Mouse (Mus musculus) heart, postnatal 0 days (tissue): Measurements from ENCODE around the gene P2rx7.

Experiments used
- CTCF ChIP-seq: IDR thresholded peaks from 2 replicates; pipeline ENCODE4 v1.5.1; 2016; ENCODE audit warnings: antibody characterized with exemption, control low read depth, low read depth
- EP300 ChIP-seq: IDR thresholded peaks from 2 replicates; pipeline ENCODE4 v1.6.1; 2016; ENCODE audit warnings: antibody characterized with exemption, low read depth

- TF ChIP-seq CTCF = no peak
- no peak for TF ChIP-seq EP300
Measured at GRCm38 (mm10) chr5:122731991-122732673, 88.4 kb downstream of the P2rx7 start.
